Mouse (Mus musculus) G1E (cell line): Measurements from ENCODE around the gene Crhr2.

Experiments used
- CTCF ChIP-seq: IDR thresholded peaks from 2 replicates; pipeline ENCODE4 v1.5.1; 2012; ENCODE audit warnings: low read depth, low read length, inconsistent platforms, mixed read lengths
- TAL1 ChIP-seq: conservative IDR thresholded peaks from 2 replicates; pipeline ENCODE4 v1.6.1; 2012; ENCODE audit warnings: low read depth, low read length, inconsistent platforms, mixed read lengths

GRCm38 (mm10) chr6:55045326-55045725, 87.5 kb downstream of the Crhr2 start:
- no peak for TF ChIP-seq TAL1
- no peak for TF ChIP-seq CTCF
